Mouse (Mus musculus) heart, adult 8-10 months (tissue): ENCODE measurements at regions not wholly inside any gene's neighbourhood (a gene's known extent, or its start where the extent isn't known, plus 50 kb on each side); places are given as distances from the start of the nearest gene placed in this dataset.
"Not testable (repeated sequence)": the region's sequence is repeated elsewhere in the genome, so short reads cannot be mapped to it uniquely, and the experiment has no call there.

Experiments used
- DNase-seq: peaks from one replicate; pipeline ENCODE4 v3.0.0; 2022; ENCODE audit warnings: low spot score

DNA sequence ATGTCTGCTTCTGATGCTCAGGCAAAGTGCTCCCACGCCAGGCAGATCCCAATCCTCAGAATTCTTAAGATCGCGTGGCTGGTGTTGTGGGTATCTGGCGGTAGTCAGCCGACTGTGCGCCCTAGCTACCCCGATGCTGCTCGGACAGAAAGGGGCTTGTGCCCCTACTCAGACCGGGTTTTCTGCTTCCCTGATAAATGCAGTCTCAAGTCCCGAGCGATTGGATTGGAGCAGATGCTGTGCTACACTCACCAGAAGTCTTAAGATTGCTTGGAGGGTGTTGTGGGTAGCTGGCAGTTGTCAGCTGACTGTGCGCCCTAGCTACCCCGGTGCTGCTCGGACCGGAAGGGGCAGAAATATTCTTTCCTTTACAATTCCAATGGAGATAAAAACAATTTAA lies 99.3 kb downstream of the Gm7489 start:
- not testable (repeated sequence) for DNase-seq

DNA sequence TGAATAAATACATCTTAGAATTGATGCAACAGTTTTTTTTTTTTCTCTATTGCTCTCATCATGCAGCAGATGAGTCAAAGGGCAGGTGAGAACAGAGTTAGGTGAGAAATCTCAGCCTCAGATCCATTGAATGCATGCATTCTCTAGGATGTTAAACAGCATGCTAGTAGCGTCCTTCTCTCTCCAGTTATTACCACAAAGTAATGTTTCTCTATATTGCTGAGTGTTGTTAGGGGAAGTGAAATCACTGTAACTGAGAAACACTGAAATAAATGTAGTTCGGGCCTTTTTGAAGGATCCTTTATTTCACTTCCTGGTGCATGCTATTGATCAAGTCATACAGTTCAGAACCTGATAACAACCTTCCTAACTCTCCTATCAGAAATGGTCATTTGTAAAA lies 105.2 kb downstream of the Gm7489 start:
- DNase-seq, result no peak

DNA sequence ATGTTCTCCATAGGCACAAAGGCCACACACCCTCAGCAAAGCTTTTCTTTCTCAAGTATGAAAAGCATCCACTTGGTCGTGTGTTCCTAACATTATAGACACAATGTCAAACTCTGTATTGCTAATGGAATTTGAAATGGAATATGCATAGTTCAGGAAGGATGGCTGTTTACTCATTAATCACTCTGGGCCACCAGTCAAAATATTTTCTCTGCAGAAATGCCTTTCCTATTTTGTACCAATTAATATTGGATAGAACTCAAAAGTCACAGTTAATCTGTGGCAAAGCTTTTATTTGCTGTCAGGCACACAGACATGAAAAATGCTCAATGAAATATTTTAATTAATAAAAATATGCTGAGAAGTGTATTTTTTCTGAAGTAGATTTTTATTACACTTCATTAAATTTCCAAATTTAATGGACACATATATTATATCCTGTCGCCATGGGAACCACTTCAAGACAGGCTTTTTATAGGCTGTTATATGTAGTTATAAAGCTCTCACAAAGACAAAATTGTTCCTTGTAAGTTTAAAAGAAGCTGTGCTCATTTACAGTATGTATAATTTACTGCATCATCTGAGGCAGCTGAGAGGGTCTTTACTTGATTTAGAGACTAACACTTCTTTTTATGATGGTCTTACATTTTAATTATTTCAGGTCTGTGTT lies 110.6 kb downstream of the Gm7489 start:
- DNase-seq, result no peak

DNA sequence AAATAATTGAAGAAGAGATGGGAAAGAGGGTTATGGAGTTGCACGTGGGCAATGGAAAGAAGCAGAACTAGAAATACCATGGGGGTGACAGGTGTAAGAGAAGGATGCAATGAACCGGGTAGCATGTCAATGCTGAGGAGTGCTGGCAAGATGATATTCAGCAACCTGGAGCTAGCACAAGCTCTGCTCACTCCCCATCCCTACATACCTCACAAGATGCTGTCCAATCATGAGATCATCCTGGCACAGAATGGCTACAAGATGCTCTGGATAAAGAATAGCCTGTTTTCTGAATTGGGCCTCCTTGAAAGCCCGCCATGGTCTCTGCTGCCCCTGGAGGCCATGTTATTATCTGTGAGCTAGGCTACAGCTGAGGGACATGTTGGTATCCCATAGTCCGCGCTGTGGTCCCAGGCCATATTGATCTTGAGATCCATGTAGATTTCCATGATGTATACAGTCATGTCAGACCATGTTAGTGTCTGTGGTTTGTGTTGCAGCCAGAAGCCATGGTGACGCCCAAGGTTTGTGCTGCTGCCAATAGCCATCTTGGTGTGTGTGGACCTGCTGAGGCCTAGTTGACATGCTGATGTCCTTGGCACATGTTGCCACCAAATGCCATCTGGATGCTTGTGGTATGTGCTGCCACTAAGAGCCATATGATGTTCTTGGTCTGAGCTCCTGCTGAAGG lies 114.0 kb downstream of the Gm7489 start:
- no peak for DNase-seq

DNA sequence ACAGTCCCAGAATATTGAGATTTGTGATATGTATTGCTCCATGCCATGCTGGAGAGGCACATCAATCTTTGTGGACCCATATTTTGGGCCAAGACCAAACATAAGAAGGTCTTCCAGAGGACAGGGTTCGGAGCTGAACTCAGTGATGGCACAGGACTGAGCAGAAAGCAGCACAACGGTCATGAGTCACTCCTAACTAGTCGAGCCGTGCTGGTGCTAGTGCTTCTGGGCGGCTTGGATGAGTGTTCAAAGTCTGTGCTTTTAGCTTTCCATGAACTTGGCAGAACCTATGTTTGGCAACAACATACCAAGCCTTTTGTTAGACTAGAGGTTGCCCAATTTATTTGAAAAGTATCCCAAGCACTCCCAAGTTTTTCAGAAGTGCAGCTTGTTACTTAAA lies 149.1 kb downstream of the Gm7489 start:
- DNase-seq, result no peak

DNA sequence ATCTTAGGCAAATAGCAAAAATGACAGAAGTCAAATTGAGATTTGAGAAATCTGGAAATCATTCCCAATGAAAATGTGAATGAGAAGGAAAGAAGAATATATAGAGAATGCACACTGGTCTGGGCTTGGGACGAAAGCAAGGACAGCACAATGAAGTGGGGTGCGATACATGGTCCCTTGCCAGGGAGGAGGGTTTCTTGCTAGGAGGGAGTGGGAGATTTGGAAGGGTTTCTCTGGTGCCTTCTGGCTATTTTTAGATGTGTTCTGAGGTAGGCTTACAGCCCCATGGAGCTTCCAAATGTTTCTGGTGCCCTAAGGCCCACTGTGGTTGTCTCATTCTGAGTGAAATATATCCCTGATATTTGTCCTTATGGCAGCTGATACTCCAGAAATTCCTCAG lies 166.0 kb downstream of the Gm7489 start:
- DNase-seq, result no peak

DNA sequence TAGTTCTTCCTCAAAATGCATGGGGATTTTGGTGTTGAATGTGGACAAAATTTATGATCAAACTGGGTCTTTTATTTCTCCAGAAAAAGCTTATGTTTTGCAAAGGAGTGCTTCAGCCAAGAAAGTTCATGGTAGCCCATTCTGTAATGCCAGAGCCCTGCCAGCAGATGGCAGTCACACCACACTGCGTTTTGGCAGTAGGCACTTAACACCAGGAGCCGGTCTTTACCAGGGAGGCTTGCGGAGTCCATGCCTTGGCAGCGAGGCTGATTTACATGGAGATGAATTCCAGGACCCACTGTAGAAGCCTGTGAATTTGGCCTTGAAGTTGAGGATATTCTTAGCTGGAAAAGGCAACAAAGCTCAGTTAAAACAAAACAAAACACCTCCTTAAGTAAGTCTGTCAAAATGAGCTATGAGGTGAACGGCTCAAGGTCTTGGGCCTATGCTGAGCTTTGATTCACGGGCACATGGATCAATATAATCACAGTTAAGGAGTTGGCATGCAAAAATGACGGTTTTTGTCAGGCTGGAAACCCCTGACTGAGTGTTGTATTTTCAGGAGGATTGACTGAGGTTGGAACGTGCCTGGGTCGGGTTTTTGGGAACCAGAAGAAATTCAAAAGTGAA lies 185.4 kb downstream of the Gm7489 start:
- peak; percentile 12 for DNase-seq

DNA sequence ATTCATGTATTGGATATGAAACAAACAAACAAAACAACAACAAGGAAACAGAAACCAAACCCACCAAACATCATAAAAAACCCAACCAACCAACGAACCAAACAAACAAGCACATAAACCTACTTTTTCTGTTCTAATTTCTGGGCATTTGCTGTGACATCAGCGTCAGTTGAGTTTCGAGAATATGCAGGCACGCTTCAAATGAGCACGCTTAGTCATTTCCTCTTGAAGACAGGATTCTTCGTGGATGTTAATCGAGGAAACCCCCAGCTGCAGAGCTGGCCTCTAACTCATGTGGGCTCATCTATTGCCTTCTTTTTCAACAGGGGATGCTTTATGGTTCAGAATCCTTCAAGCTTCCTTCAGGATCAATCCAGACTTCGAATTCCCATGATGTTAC lies 187.0 kb downstream of the Gm7489 start:
- DNase-seq, result no peak

DNA sequence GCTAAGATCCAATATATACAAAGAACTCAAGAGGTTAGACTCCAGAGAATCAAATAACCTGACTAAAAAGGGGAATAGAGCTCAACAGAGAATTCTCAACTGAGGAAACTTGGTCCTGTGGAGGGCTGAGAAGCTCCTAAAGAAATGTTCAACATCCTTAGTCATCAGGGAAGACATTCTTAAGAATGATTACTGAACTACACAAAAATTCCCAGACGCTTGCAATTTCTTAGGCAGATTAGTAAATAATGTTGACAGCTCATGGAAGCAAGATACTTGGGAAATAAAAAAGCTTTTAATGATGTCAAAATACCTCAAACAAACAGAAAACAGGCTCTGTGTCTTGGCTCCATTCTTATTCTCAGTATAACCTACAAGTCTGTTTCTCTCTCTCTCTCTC lies 206.6 kb downstream of the Gm7489 start:
- no peak for DNase-seq

DNA sequence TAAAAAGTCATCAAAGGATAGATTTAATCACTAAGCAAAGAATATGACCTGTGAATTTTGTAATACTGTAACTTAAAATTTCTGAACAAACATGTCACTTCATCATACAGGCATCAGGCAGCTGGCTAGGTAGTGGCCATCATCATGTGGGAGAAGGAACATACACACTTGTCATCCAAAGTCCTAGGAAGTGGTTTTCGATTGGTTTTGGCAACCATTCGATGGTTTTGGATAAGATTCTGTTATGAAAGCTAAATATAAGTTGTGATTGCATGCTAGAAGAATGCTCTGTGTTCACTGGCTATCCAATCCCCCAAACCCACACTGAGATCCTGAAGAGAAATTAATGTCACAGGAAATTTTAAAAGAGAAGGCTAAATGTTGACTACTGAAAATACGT lies 207.7 kb downstream of the Gm7489 start:
- DNase-seq, result no peak

DNA sequence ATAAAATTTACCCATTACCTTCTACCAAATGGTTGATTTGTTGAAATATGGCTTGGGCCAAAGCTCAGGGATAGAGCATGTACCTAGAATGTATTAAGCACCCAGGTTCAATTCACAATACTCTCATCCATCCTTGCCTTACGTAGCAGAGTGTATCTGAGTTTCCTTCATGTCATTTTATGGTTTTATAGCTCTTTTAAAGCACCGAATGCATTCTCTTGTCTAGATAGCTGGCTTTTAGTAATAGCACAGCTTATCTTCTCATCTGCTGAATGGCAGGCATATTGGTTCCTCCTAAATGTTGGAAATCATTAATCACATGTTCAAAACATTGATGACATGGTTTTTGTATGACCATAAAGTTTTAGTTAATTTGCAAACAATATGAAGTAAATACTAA lies 212.8 kb downstream of the Gm7489 start:
- no peak for DNase-seq

DNA sequence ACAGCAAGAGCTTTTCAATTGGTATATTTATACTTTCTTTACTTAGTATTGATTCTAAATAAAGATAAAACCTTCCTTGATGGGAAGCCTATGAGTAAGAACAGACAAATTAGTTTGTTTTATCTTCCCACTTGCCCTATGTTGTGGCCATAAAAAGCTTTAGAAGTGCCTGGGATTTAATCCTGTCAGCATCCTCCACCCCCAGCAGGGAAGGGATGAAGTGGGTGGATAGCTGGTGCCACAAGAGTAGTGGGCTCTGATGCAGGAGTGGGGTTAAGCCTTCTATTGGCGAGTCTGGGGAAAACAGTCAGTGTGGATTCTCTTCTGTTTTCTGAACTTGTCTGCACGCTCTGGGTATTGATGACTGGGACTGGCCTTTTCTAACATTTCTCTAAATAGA lies 227.7 kb downstream of the Gm7489 start:
- no peak for DNase-seq

DNA sequence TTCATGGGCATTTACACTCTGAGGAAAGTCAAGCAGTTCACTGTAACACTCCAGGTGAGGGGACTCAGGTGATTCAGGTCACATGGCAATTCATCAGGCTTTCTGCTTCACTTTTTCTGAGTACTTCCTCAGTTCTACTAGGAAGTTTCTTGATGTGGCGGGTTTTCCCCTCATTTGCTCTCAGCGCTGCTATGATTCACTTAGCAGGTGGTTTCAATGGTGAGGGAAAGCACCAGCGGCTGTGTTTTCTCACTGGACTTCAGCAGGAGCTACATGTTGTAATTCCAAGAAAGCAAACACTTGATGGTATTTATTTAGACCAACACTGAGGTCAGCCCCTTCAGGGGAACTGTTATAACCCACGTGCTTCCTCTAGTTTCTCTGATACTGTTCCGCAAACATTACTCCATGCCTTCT lies 229.4 kb downstream of the Gm7489 start:
- DNase-seq, result no peak

DNA sequence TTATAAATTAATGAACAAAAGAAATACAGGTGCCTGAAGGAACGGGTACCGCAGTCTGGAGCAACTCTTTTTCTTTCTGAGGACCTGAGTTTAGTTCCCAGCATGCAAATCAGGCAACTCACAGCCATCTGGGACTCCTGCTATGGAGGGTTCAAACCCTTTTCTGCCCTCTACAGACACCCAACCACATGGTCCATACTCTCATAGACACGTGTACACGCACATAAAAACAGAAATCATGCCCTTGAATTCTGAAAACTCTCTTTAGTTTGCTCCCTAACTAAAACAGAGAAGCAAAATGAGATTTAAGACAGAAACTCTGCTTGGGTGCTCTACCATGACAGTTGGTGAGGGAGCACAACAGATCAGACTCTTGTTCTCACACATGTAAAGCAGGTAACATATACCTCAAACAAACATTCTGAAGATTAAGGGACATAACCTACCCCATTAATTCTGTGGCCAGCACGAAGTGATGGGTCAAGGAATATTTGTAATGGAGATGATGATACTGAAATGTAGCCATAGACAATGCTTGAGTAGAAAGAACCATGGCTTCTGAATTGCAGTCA lies 233.3 kb downstream of the Gm7489 start:
- no peak for DNase-seq

DNA sequence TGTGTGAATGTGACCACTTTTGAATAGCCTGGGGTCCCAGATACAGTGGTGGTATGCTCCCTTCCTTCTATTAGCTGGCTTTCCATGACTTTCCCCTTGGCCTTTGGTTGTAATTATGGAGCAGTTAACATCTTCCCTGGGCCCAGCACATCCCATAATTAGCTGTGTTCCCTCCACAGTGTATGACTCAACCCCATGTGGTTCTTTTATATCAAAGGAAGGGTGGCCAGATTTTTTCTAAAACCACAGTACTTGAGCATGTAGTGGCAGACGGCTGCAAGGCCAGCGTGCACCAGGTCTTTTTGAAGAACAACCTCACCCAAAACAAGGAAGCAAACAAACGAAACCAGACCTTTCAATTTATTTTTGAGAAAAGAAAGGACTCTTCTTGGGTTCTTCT lies 235.8 kb downstream of the Gm7489 start:
- no peak for DNase-seq

DNA sequence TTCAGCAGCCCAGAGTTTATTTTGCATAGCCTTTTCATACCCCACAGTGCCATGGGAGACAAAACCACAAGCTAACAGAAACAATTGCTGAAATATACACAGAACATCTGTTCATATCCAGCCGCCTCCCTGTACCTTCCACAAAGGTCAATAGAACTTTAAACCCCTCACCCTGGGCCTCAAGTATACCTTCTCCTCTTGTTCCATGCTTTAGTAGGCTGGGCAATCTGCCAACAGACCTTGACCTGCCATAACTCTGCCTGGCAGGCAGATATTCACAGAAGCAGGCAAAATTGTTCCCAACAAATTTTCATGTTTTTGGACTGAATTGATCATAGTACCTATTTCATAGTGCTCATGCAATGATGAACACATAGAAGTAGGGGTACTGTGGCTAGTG lies 279.6 kb downstream of the Gm7489 start:
- no peak for DNase-seq

DNA sequence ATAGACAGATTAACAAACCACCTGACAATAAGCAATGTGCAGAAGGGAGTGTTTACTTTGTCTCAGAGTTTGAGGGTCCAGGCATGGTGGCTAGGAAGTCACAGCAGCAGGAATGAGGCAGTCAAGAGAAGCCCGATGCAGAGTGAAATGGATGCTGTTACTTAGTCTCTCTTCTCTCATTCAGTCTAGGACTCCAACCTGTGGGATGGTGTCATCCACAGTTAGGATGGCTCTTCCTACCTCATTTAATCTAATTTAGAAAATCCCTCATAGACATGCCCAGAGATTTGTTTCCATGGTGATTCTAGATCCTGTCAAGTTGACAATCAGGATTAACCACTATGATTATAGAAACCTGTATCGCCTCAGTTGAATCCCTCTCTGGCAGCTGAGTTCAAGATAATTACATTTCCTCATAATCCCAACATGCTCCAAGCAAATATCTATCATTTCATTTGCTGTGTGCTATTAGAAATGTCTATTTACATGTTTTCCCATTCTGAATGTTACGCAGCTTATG lies 283.2 kb downstream of the Gm7489 start:
- no peak for DNase-seq

DNA sequence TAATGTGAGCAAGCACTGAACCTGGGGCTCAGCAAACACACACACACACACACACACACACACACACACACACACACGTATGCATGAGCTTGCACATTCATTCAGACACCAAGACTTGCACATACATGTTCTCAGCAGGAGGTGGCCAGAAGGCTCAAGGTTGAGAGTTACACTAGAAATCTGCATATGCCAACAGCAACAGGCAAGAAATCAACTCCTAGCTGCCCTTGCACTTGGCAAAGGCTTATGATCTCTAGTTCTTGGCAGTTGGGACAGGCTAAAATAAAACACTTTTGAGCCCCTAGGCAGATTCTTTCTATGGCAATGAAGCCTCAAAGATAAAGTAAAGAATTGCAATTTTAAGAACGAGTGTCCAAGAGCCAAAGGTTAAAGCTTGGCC lies 292.5 kb downstream of the Gm7489 start:
- no peak for DNase-seq

DNA sequence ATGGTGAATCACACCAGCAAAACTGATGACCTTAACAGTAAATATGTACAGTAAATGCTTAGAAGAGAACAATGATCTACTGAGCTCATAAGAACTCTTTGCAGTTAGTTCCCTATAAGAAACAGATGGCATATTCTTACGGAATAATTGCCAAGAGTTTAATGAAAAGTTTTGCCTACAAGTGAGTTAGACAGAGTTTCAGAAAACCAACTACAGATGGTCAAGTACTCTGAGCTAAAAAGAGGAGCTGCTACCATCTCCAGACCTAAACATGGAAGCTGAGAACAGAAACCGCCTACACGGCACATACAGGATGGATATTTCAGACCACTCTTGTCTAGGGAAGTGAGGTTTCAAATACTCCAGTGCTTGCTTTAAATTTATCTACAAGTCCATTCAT lies 293.1 kb downstream of the Gm7489 start:
- DNase-seq, result no peak
